Mouse (Mus musculus): ENCODE measurements around the gene Cldn3.

DNA sequence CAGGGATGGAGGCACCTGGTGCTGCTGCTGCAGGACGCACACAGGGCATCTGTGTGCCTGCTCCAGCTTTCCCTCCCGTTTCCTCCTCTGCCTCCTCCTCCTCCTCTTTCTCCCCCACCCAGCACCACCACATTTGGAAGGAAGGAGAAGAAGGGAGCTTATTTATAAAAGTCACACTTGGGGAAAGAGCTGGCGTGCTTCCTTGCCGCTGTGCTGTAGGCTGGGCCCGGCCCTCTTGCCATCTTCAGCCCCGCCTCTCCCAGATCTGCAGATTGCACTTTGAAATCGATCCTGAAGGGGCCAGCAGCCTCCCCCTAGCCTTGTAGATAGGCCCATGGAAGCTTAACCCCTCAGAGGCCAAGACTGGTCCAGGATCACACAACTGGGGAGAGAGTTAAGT lies 39.9 kb downstream of the Cldn3 start:
- no peak for TF ChIP-seq CTCF (IDR thresholded peaks at IDR 0.05; ENCODE audit: control insufficient read depth, insufficient read depth, insufficient read length)
- TF ChIP-seq MAX (IDR thresholded peaks at IDR 0.05): no peak
- TF ChIP-seq CEBPB (IDR thresholded peaks at IDR 0.05; ENCODE audit: low read depth): no peak
- no peak for TF ChIP-seq USF1 (IDR thresholded peaks at IDR 0.05; ENCODE audit: low read depth)
- no peak for TF ChIP-seq MYOG (IDR thresholded peaks at IDR 0.05; ENCODE audit: control insufficient read depth, extremely low read depth, insufficient read length)
